Mouse (Mus musculus): ENCODE measurements at regions not wholly inside any gene's neighbourhood (a gene's known extent, or its start where the extent isn't known, plus 50 kb on each side); places are given as distances from the start of the nearest gene placed in this dataset.
A peak's percentile ranks its signal among the peaks of the same experiment; 100 is the strongest.

- DNase-seq, result no peak
Measured at GRCm38 (mm10) chr8:47769452-47769851, 52.5 kb upstream of the Cldn24 start.

DNA sequence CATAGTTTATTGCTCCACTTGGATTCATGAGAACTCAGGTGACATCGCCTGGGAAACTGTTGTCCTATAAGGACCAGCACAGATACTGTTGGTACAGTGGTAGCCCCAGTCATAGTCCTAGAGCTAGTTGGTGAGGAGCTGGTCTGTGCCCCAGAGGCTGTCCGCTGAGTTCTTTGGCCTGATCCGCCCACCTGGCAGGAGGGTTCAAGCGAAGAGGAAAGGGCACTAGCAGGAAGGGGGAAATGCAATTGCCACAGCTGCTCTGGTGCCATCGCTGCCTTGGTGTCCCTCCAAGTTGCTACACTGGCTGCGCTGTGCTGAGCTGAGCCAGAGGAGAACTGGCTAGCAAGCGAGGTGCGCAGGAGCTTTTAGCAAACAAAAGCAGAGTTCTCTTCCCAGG lies 53.2 kb upstream of the Cldn24 start:
- peak in 1 of 2 experiments; percentile 30 for DNase-seq

- DNase-seq, result peak; percentile 47 to 61
Measured at GRCm38 (mm10) chr8:47764480-47764879, 50.7 kb upstream of the Cdkn2aip start.

DNA sequence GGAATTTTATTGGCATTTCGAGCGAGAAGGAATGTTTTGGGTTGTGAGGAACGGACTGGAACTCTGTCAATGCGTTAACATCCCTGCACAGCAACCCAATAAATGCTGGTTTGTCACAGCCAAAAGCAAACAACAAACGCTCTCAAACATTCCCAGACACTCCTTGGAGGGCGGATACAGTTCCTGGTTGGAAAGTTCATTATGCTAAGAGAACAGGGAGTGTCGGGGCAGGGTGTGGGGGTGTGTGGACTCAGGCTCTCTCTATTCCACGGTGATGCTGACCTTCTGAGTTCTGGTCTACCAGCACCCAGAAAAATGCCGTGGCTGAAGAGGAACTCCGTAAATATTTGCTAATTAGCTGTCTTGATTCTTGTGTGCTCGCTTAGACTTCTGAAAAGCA lies 50.3 kb upstream of the Cdkn2aip start:
- no peak for DNase-seq
